Mouse (Mus musculus) C3H10T1/2 (cell line): Measurements from ENCODE around the gene Sidt1. TPM values are rescaled to one million over a fixed set of nuclear protein-coding genes. Genes with fewer than 3 reads are reported as not detected.

Experiments
- polyA plus RNA-seq, 2 experiments: library from polyadenylated mRNA; unstranded; fragments of >200 nt; fragmentation: generic; extraction: Trizol; gene quantifications; one replicate each; pipeline ENCODE4 v1.2.1; 2012; ENCODE audit warnings: missing spikeins in 2 of 2

The Sidt1 gene
- not detected for polyA plus RNA-seq

GRCm38 (mm10) chr16:44332861-44333284 is at the start of gene Sidt1:
TSS of gene Sidt1 (minus strand) at chr16:44333196.

DNA sequence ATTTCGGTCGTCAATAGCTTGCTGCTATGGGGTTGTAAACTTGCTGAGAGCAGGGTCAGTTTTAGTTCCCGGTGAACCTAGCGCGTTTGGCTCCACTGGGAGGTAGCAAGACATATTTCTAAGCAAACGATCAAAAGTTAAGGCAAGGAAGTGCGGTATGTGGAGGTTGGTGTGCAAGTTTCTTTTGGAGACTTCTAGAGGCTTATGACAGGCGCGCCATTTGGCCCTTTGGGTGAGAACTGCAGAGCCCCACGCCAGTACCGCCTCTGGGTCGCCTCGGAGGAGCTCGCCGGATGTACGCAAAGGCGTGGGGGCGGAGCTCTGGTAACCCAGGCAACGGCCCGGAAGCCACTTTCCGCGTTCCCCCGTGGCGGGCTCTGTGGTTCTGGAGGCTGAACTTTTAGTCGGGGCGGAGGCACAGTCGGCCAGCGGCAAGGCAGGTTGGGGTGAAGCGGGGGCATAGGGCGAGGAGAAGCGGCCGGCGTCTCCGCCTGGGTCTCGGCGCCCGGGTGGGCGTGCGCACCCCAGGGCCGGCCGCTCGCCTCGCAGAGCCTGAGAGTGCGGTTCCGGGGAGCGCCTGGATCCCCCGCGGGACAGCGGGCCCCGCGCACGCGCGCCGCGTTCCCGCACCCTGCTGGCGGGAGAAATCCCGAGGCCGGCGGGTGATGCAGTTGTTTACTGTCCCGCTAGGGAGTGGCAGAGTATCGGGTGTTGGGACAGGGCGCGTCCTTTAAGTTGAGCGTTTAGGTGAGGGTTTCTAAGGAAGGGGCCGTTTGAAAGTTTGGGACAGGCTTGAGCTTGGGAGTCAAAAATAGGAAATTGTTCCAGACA is 14.3 kb upstream of the Sidt1 start, which contains the start of gene Spice1:
Gene Spice1, plus strand, starts transcription at position 51 of the 831 bp plus-strand sequence.

Other genes with a start within 250 kb of the Sidt1 start
- gene Atp6v1a, start 193.5 kb downstream of the Sidt1 start, polyA plus RNA-seq: 10 to 100 TPM in 1 of 2 experiments, 1 to 10 TPM in 1; 2.5 to 21.0 TPM
- 1 to 10 TPM; 3.0 to 7.0 TPM for gene Naa50, start 193.4 kb downstream of the Sidt1 start, polyA plus RNA-seq
- gene Usf3, start 159.9 kb downstream of the Sidt1 start, polyA plus RNA-seq: 1 to 10 TPM in 1 of 2 experiments, under 1 TPM in 1; 0.42 to 1.7 TPM
- 1 to 10 TPM in 1 of 2 experiments, under 1 TPM in 1; 0.85 to 5.6 TPM for gene Spice1, start 13.9 kb upstream of the Sidt1 start, polyA plus RNA-seq
- gene Cfap44, start 61.6 kb upstream of the Sidt1 start, polyA plus RNA-seq: not detected
- 10 to 100 TPM in 1 of 2 experiments, under 1 TPM in 1; 0.07 to 17.5 TPM for gene Boc, start 225.7 kb upstream of the Sidt1 start, polyA plus RNA-seq